Mouse (Mus musculus): ENCODE measurements around the gene Htr2a. TPM values are rescaled to one million over a fixed set of nuclear protein-coding genes. Genes with fewer than 3 reads are reported as not detected.
A peak's percentile ranks its signal among the peaks of the same experiment; 100 is the strongest.

The Htr2a gene
- polyA plus RNA-seq, 2 experiments = 0.23 TPM

- Histone ChIP-seq H3K4me3 (ENCODE audit: insufficient read depth in 1 of 2, low read depth in 2 of 2, low read length in 2 of 2) (no peak overlapping the region), H3K27ac (no peak overlapping the region), H3K27me3 (ENCODE audit: control insufficient read depth, insufficient read depth, low read length) (no peaks in the 10 kb centered on the region), H3K4me1 (replicated peaks; ENCODE audit: control insufficient read depth in 2 of 2, insufficient read depth in 2 of 2, low read length in 1 of 2) (peaks cover 0 to 4% of the 10 kb centered on the region in 2 experiments; a peak in 1 of 4 replicates), H3K4me2 (ENCODE audit: low read depth) (no peak overlapping the region), H3K36me3 (replicated peaks; ENCODE audit: control insufficient read depth, insufficient read depth, low read depth) (no peaks in the 10 kb centered on the region), H3K9ac (replicated peaks) (no peak overlapping the region), H3K9me3 (ENCODE audit: control insufficient read depth, low read length) (no peaks in the 10 kb centered on the region)
- ATAC-seq (ENCODE audit: insufficient read depth) = no peak
- 66% methylated on average over 4 of the region's 4 CpGs for whole genome bisulfite sequencing (ENCODE audit: insufficient replicate concordance)
- no peak for DNase-seq (ENCODE audit: low read depth in 3 of 3, low spot score in 3 of 3)
- TF ChIP-seq CTCF (IDR thresholded peaks at IDR 0.05; ENCODE audit: low read depth) = no peak
- TF ChIP-seq EP300 (IDR thresholded peaks at IDR 0.05; ENCODE audit: low read depth) = no peak
Measured at GRCm38 (mm10) chr14:74696766-74697165, 56.1 kb downstream of the Htr2a start.

DNA sequence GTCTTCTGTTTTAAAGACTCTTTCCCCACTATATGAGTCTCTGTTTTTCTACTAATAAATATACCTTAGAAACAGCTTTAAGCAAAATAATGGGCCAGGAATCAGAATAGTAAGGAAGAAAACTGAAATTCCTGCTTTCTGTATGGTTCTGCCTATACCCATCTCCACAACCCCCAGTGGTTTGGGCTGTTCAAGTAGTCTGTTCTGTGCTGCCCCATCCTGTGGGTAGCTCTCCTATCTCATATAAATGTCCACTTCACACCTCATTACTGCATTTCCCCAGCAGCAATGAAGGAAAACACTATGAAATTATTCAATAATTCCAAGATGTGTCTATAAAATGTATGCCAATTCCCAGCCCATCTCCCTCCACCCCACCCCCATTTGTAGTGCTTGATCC, 56.8 kb downstream of the Htr2a start:
- ATAC-seq (ENCODE audit: insufficient read depth) = no peak
- TF ChIP-seq EP300 (IDR thresholded peaks at IDR 0.05; ENCODE audit: low read depth) = no peak
- Histone ChIP-seq H3K9ac (replicated peaks) (no peak overlapping the region), H3K27me3 (ENCODE audit: control insufficient read depth, insufficient read depth, low read length) (no peaks in the 10 kb centered on the region), H3K36me3 (replicated peaks; ENCODE audit: control insufficient read depth, insufficient read depth, low read depth) (no peaks in the 10 kb centered on the region), H3K9me3 (ENCODE audit: control insufficient read depth, low read length) (no peaks in the 10 kb centered on the region), H3K4me2 (ENCODE audit: low read depth) (no peak overlapping the region), H3K27ac (no peak overlapping the region), H3K4me1 (replicated peaks; ENCODE audit: control insufficient read depth in 2 of 2, insufficient read depth in 2 of 2, low read length in 1 of 2) (peaks cover 0 to 4% of the 10 kb centered on the region in 2 experiments; a peak in 1 of 4 replicates), H3K4me3 (ENCODE audit: insufficient read depth in 1 of 2, low read depth in 2 of 2, low read length in 2 of 2) (no peak overlapping the region)
- no peak for DNase-seq (ENCODE audit: low read depth in 3 of 3, low spot score in 3 of 3)

GRCm38 (mm10) chr14:74699241-74699640, 58.6 kb downstream of the Htr2a start:
- WGBS (ENCODE audit: insufficient replicate concordance) = 53% methylated on average over 3 of the region's 3 CpGs
- H3K9me3 ChIP-seq (ENCODE audit: control insufficient read depth, low read length) = no peaks in the 10 kb centered on the region
- peaks cover 0 to 10% of the 10 kb centered on the region in 2 experiments; a peak in 2 of 4 replicates for H3K4me1 ChIP-seq (replicated peaks; ENCODE audit: control insufficient read depth in 2 of 2, insufficient read depth in 2 of 2, low read length in 1 of 2)
- no peak overlapping the region for H3K27ac ChIP-seq
- no peaks in the 10 kb centered on the region for H3K27me3 ChIP-seq (ENCODE audit: control insufficient read depth, insufficient read depth, low read length)
- ATAC-seq (ENCODE audit: insufficient read depth) (no peak), DNase-seq (ENCODE audit: low read depth in 3 of 3, low spot score in 3 of 3) (no peak)
- no peaks in the 10 kb centered on the region for H3K36me3 ChIP-seq (replicated peaks; ENCODE audit: control insufficient read depth, insufficient read depth, low read depth)
- H3K4me3 ChIP-seq (ENCODE audit: insufficient read depth in 1 of 2, low read depth in 2 of 2, low read length in 2 of 2) = no peak overlapping the region
- TF ChIP-seq EP300 (IDR thresholded peaks at IDR 0.05; ENCODE audit: low read depth) = no peak
- no peak for TF ChIP-seq CTCF (IDR thresholded peaks at IDR 0.05; ENCODE audit: low read depth)
- no peak overlapping the region for H3K9ac ChIP-seq (replicated peaks)
- H3K4me2 ChIP-seq (ENCODE audit: low read depth) = no peak overlapping the region

DNA sequence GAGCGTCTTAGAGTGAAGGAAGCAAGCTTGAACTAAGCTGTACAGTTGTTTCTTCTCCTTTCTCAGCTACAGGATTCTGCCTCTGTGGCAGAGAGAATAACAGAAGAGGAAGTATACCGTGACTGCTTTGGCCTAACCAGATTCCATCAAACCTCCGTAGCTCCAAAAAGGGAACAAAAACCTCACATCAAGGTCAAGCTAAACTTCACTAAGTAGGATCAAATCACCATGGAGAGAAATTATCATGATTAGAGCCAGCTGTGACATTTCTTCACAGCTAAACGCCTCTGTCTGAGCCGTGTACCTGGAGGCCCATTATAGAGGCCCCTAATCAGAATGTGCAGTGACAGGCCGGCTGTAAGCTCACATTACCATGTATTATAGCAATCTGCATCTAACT, 63.3 kb downstream of the Htr2a start:
- H3K27me3 ChIP-seq (ENCODE audit: control insufficient read depth, insufficient read depth, low read length) = no peaks in the 10 kb centered on the region
- no peak for TF ChIP-seq CTCF (IDR thresholded peaks at IDR 0.05; ENCODE audit: low read depth)
- H3K9ac ChIP-seq (replicated peaks) = no peak overlapping the region
- H3K27ac ChIP-seq = no peak overlapping the region
- H3K9me3 ChIP-seq (ENCODE audit: control insufficient read depth, low read length) = no peaks in the 10 kb centered on the region
- peaks cover 0 to 10% of the 10 kb centered on the region in 2 experiments; a peak in 2 of 4 replicates for H3K4me1 ChIP-seq (replicated peaks; ENCODE audit: control insufficient read depth in 2 of 2, insufficient read depth in 2 of 2, low read length in 1 of 2)
- H3K4me2 ChIP-seq (ENCODE audit: low read depth) = no peak overlapping the region
- ATAC-seq (ENCODE audit: insufficient read depth) = no peak
- DNase-seq (ENCODE audit: low read depth in 3 of 3, low spot score in 3 of 3) = no peak
- H3K4me3 ChIP-seq (ENCODE audit: insufficient read depth in 1 of 2, low read depth in 2 of 2, low read length in 2 of 2) = no peak overlapping the region
- no peaks in the 10 kb centered on the region for H3K36me3 ChIP-seq (replicated peaks; ENCODE audit: control insufficient read depth, insufficient read depth, low read depth)
- WGBS (ENCODE audit: insufficient replicate concordance) = 29% methylated on average over 6 of the region's 6 CpGs

DNA sequence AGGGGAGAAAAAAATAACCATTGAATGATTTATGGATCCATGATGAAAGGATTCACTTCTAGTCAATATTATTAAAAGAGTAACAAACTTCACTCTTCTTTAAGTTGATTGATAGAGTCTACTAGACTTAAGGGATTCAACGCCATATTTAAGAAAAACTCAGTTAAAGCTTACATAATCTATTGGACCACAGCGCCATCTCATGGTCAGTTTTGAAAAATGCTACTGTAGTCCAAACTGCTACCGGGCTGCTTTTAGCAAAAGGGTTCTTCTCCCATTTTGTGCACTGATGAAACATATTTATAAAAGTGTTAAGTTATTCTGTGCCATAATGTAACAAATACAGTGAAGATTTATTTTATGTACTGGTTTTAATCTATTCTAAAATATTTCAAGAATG, 68.4 kb downstream of the Htr2a start:
- peak; percentile 41 to 63 (median 51) for DNase-seq (ENCODE audit: low read depth in 3 of 3, low spot score in 3 of 3)
- ATAC-seq (ENCODE audit: insufficient read depth) = no peak
- WGBS (ENCODE audit: insufficient replicate concordance) = 12% methylated on average over 3 of the region's 3 CpGs

More for the DNA sequence above, 68.4 kb downstream of the Htr2a start:
- H3K9me3 ChIP-seq (ENCODE audit: control insufficient read depth, low read length) = no peaks in the 10 kb centered on the region
- no peaks in the 10 kb centered on the region for H3K4me1 ChIP-seq (replicated peaks; ENCODE audit: control insufficient read depth in 2 of 2, insufficient read depth in 2 of 2, low read length in 1 of 2)
- no peak overlapping the region for H3K27ac ChIP-seq
- H3K4me3 ChIP-seq (ENCODE audit: insufficient read depth in 1 of 2, low read depth in 2 of 2, low read length in 2 of 2) = no peak overlapping the region
- TF ChIP-seq CTCF (IDR thresholded peaks at IDR 0.05; ENCODE audit: low read depth) = peak; percentile 51; the same call in 1 of the 2 replicates
- TF ChIP-seq EP300 (IDR thresholded peaks at IDR 0.05; ENCODE audit: low read depth) = no peak
- H3K36me3 ChIP-seq (replicated peaks; ENCODE audit: control insufficient read depth, insufficient read depth, low read depth) = no peaks in the 10 kb centered on the region
- H3K27me3 ChIP-seq (ENCODE audit: control insufficient read depth, insufficient read depth, low read length) = no peaks in the 10 kb centered on the region
- no peak overlapping the region for H3K4me2 ChIP-seq (ENCODE audit: low read depth)
- H3K9ac ChIP-seq (replicated peaks) = no peak overlapping the region
